Comparison of ENCODE assay signal across 8 mouse cellular contexts in the genomic region with DNA sequence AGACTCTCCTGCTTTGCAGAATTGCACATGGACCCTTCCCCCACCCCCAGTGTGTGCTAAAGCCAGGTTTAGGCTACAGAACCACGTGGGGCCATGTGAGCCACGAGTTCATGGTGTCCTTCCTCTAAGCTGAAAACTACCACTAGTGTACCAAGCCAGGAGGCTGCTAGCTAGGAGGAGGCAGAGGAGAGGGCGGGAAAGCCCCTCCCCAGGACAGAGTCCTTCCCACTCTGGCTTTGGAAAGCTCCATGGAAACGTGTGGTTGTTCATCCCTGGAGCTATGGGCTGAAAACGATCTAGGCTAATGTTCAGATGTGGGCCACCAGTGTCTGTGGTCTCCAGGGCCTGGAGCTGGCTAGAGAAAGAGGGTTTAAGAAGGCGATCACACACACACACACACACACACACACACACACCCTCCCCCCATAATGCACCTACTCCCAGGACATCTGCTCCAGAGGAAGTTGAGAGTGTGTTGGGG. TPM values are rescaled to one million over a fixed set of nuclear protein-coding genes. Genes with fewer than 3 reads are reported as not detected.
DNase-seq lines count a peak whose midpoint lies in the region; ATAC-seq lines count a peak whose summit lies in the region.

No protein-coding gene starts in this region.

- H3K27ac ChIP-seq in neural tube, embryonic 12.5 days, result no peak overlapping the region
- H3K27ac ChIP-seq in intestine, embryonic 15.5 days, result no peak overlapping the region

- H3K36me3 ChIP-seq in neural tube, embryonic 12.5 days, result peaks cover 27% of the 10 kb centered on the region
- 0 out of 2 replicates have a peak, but pooled peaks cover 2% of the 10 kb centered on the region for H3K36me3 ChIP-seq in intestine, embryonic 15.5 days

- H3K4me2 ChIP-seq in neural tube, embryonic 12.5 days (replicated peaks), result peak overlapping the region; percentile 60
- peak overlapping the region; percentile 82; the same call in 1 of the 2 replicates for H3K4me2 ChIP-seq in intestine, embryonic 15.5 days (replicated peaks)

- H3K4me1 ChIP-seq in neural tube, embryonic 12.5 days, result peaks cover 65% of the 10 kb centered on the region
- H3K4me1 ChIP-seq in intestine, embryonic 15.5 days (replicated peaks), result peaks cover 69% of the 10 kb centered on the region

- DNase-seq in CD4-positive, CD25-positive, alpha-beta regulatory T cell, adult 2 months (ENCODE audit: low read depth, low spot score), result peak; percentile 26
- no peak for DNase-seq in neural tube, embryonic 10.5 days (ENCODE audit: extremely low spot score, low spot score)
- peak; percentile 64 to 70 for DNase-seq in right cerebral cortex, postnatal 10 days (ENCODE audit: low spot score in 2 of 2)
- no peak for DNase-seq in ovary, postnatal 10 days (ENCODE audit: low spot score)
- DNase-seq in spleen, postnatal 4 days (ENCODE audit: low spot score in 2 of 2), result no peak

- no peak for ATAC-seq in CD4-positive, CD25-positive, alpha-beta regulatory T cell, adult 4 months
- no peak for ATAC-seq in neural tube, embryonic 12.5 days (ENCODE audit: low FRiP score, low read depth)
- no peak for ATAC-seq in intestine, embryonic 15.5 days

- H3K27me3 ChIP-seq in neural tube, embryonic 12.5 days (replicated peaks), result peaks cover 55% of the 10 kb centered on the region
- peaks cover 51% of the 10 kb centered on the region for H3K27me3 ChIP-seq in intestine, embryonic 15.5 days (replicated peaks)

- H3K4me3 ChIP-seq in neural tube, embryonic 12.5 days, result no peak overlapping the region
- no peak overlapping the region for H3K4me3 ChIP-seq in intestine, embryonic 15.5 days (replicated peaks)

- WGBS in neural tube, embryonic 12.5 days, result 52% methylated on average over 6 of the region's 6 CpGs
- 27% methylated on average over 6 of the region's 6 CpGs for WGBS in intestine, embryonic 15.5 days

- H3K9ac ChIP-seq in neural tube, embryonic 12.5 days, result no peak overlapping the region
- H3K9ac ChIP-seq in intestine, embryonic 15.5 days, result no peak overlapping the region

- H3K9me3 ChIP-seq in neural tube, embryonic 12.5 days, result no peaks in the 10 kb centered on the region
- H3K9me3 ChIP-seq in intestine, embryonic 15.5 days, result no peaks in the 10 kb centered on the region

RNA-seq across cellular contexts. Expression of a gene that starts 0.9 kb away (rescaled TPM):
- polyA plus RNA-seq in CD4-positive, CD25-positive, alpha-beta regulatory T cell, adult 4 months (2017; shearing (Covaris generic)), result not detected
- polyA plus RNA-seq in neural tube, embryonic 12.5 days (2016; fragmentation: Nextera tagmentation; extraction: Ambion mirVana), result 2.3 and 3.0 TPM in 2 replicates
- polyA plus RNA-seq in intestine, embryonic 15.5 days (2015; fragmentation: Nextera tagmentation; extraction: Ambion mirVana), result 1.7 and 2.9 TPM in 2 replicates

RNA-seq across cellular contexts. Expression of a gene that starts 5.6 kb away (rescaled TPM):
- polyA plus RNA-seq in CD4-positive, CD25-positive, alpha-beta regulatory T cell, adult 4 months (2017; shearing (Covaris generic)), result 10 to 100 TPM; 53.9 to 66.8 TPM
- 169 and 176 TPM in 2 replicates for polyA plus RNA-seq in neural tube, embryonic 12.5 days (2016; fragmentation: Nextera tagmentation; extraction: Ambion mirVana)
- 163 and 190 TPM in 2 replicates for polyA plus RNA-seq in intestine, embryonic 15.5 days (2015; fragmentation: Nextera tagmentation; extraction: Ambion mirVana)

RNA-seq across cellular contexts. Expression of a gene that starts 6.0 kb away (rescaled TPM):
- polyA plus RNA-seq in CD4-positive, CD25-positive, alpha-beta regulatory T cell, adult 4 months (2017; shearing (Covaris generic)), result 1 to 10 TPM; 1.6 to 4.7 TPM
- 1.7 and 4.8 TPM in 2 replicates for polyA plus RNA-seq in neural tube, embryonic 12.5 days (2016; fragmentation: Nextera tagmentation; extraction: Ambion mirVana)
- 297 and 389 TPM in 2 replicates for polyA plus RNA-seq in intestine, embryonic 15.5 days (2015; fragmentation: Nextera tagmentation; extraction: Ambion mirVana)

RNA-seq across cellular contexts. Expression of a gene that starts 23.0 kb away (rescaled TPM):
- 100 to 1,000 TPM; 257 to 281 TPM for polyA plus RNA-seq in CD4-positive, CD25-positive, alpha-beta regulatory T cell, adult 4 months (2017; shearing (Covaris generic))
- 386 TPM in 2 replicates for polyA plus RNA-seq in neural tube, embryonic 12.5 days (2016; fragmentation: Nextera tagmentation; extraction: Ambion mirVana)
- polyA plus RNA-seq in intestine, embryonic 15.5 days (2015; fragmentation: Nextera tagmentation; extraction: Ambion mirVana), result 339 and 367 TPM in 2 replicates

RNA-seq across cellular contexts. Expression of a gene that starts 27.7 kb away (rescaled TPM):
- polyA plus RNA-seq in CD4-positive, CD25-positive, alpha-beta regulatory T cell, adult 4 months (2017; shearing (Covaris generic)), result 10 to 100 TPM; 17.0 to 20.1 TPM
- polyA plus RNA-seq in neural tube, embryonic 12.5 days (2016; fragmentation: Nextera tagmentation; extraction: Ambion mirVana), result 78.3 and 82.5 TPM in 2 replicates
- polyA plus RNA-seq in intestine, embryonic 15.5 days (2015; fragmentation: Nextera tagmentation; extraction: Ambion mirVana), result 65.5 and 69.7 TPM in 2 replicates

Comparison
In these comparisons a context has a peak if more than half of its experiments do, and no peak if none do; other contexts are left out.
1. DNase-seq: peak in CD4-positive, CD25-positive, alpha-beta regulatory T cell, adult 2 months (single experiment) and right cerebral cortex, postnatal 10 days (2 of 2); none in neural tube, embryonic 10.5 days (single experiment), ovary, postnatal 10 days (single experiment) and spleen, postnatal 4 days (0 of 2).
2. RNA of a gene that starts 6.0 kb away (polyA plus RNA-seq): 297 to 389 TPM in intestine, embryonic 15.5 days; 1.6 to 4.7 TPM in CD4-positive, CD25-positive, alpha-beta regulatory T cell, adult 4 months and 1.7 to 4.8 TPM in neural tube, embryonic 12.5 days; every median in the first group is over 10 times any median in the second.